Mouse (Mus musculus): ENCODE measurements around the gene Mapk10. TPM values are rescaled to one million over a fixed set of nuclear protein-coding genes. Genes with fewer than 3 reads are reported as not detected.

The Mapk10 gene
- polyA plus RNA-seq, 2 experiments = 0.48 to 0.60 TPM

GRCm38 (mm10) chr5:102899680-102900215 lies 311.4 kb downstream of the Mapk10 start:
- no peak overlapping the region for H3K4me2 ChIP-seq (replicated peaks; ENCODE audit: low read depth, low read length, severe bottlenecking)
- H3K36me3 ChIP-seq (ENCODE audit: control insufficient read depth, insufficient read depth, low read length) = peaks cover 8% of the 10 kb centered on the region; the same call in 1 of the 2 replicates
- H3K4me1 ChIP-seq (ENCODE audit: control insufficient read depth, insufficient read depth, low read length) = no peaks in the 10 kb centered on the region
- H3K9ac ChIP-seq (ENCODE audit: low read depth, low read length, severe bottlenecking) = no peak overlapping the region
- DNase-seq (ENCODE audit: low spot score) = no peak
- no peak for TF ChIP-seq POLR2A (IDR thresholded peaks at IDR 0.05; ENCODE audit: borderline replicate concordance, extremely low read depth, insufficient read depth, insufficient read length)
- H3K9me3 ChIP-seq (ENCODE audit: control insufficient read depth, low read length) = no peaks in the 10 kb centered on the region
- H3K27me3 ChIP-seq (ENCODE audit: control insufficient read depth, insufficient read depth, low read length) = no peaks in the 10 kb centered on the region
- 74% methylated on average over 6 of the region's 6 CpGs for WGBS
- H3K27ac ChIP-seq (replicated peaks; ENCODE audit: low read depth, low read length) = no peak overlapping the region
- H3K4me3 ChIP-seq (replicated peaks; ENCODE audit: low read length) = no peak overlapping the region
- ATAC-seq (ENCODE audit: low FRiP score, low read depth) = no peak

GRCm38 (mm10) chr5:102898301-102898700 lies 312.8 kb downstream of the Mapk10 start:
- H3K4me2 ChIP-seq (replicated peaks; ENCODE audit: low read depth, low read length, severe bottlenecking) = no peak overlapping the region
- peaks cover 8% of the 10 kb centered on the region; the same call in 1 of the 2 replicates for H3K36me3 ChIP-seq (ENCODE audit: control insufficient read depth, insufficient read depth, low read length)
- no peak for TF ChIP-seq POLR2A (IDR thresholded peaks at IDR 0.05; ENCODE audit: borderline replicate concordance, extremely low read depth, insufficient read depth, insufficient read length)
- WGBS = 97% methylated on average over 4 of the region's 4 CpGs
- DNase-seq (ENCODE audit: low spot score) = no peak
- H3K4me3 ChIP-seq (replicated peaks; ENCODE audit: low read length) = no peak overlapping the region
- H3K9ac ChIP-seq (ENCODE audit: low read depth, low read length, severe bottlenecking) = no peak overlapping the region
- H3K9me3 ChIP-seq (ENCODE audit: control insufficient read depth, low read length) = no peaks in the 10 kb centered on the region
- ATAC-seq (ENCODE audit: low FRiP score, low read depth) = no peak
- H3K4me1 ChIP-seq (ENCODE audit: control insufficient read depth, insufficient read depth, low read length) = no peaks in the 10 kb centered on the region
- H3K27ac ChIP-seq (replicated peaks; ENCODE audit: low read depth, low read length) = no peak overlapping the region
- no peaks in the 10 kb centered on the region for H3K27me3 ChIP-seq (ENCODE audit: control insufficient read depth, insufficient read depth, low read length)

- no peak for TF ChIP-seq POLR2A (IDR thresholded peaks at IDR 0.05; ENCODE audit: borderline replicate concordance, extremely low read depth, insufficient read depth, insufficient read length)
- Histone ChIP-seq H3K27ac (replicated peaks; ENCODE audit: low read depth, low read length) (no peak overlapping the region), H3K4me3 (replicated peaks; ENCODE audit: low read length) (no peak overlapping the region), H3K4me1 (ENCODE audit: control insufficient read depth, insufficient read depth, low read length) (no peaks in the 10 kb centered on the region), H3K36me3 (ENCODE audit: control insufficient read depth, insufficient read depth, low read length) (peaks cover 14% of the 10 kb centered on the region), H3K9me3 (ENCODE audit: control insufficient read depth, low read length) (no peaks in the 10 kb centered on the region), H3K4me2 (replicated peaks; ENCODE audit: low read depth, low read length, severe bottlenecking) (no peak overlapping the region), H3K9ac (ENCODE audit: low read depth, low read length, severe bottlenecking) (no peak overlapping the region), H3K27me3 (ENCODE audit: control insufficient read depth, insufficient read depth, low read length) (no peaks in the 10 kb centered on the region)
- 93% methylated on average over 11 of the region's 11 CpGs for WGBS
- DNase-seq (ENCODE audit: low spot score) = no peak
- no peak for ATAC-seq (ENCODE audit: low FRiP score, low read depth)
Measured at GRCm38 (mm10) chr5:102892226-102892625, 318.9 kb downstream of the Mapk10 start.

- DNase-seq (ENCODE audit: low spot score) (no peak), ATAC-seq (ENCODE audit: low FRiP score, low read depth) (no peak)
- Histone ChIP-seq H3K4me3 (replicated peaks; ENCODE audit: low read length) (no peak overlapping the region), H3K9me3 (ENCODE audit: control insufficient read depth, low read length) (no peaks in the 10 kb centered on the region), H3K9ac (ENCODE audit: low read depth, low read length, severe bottlenecking) (no peak overlapping the region), H3K4me1 (ENCODE audit: control insufficient read depth, insufficient read depth, low read length) (no peaks in the 10 kb centered on the region), H3K27ac (replicated peaks; ENCODE audit: low read depth, low read length) (no peak overlapping the region), H3K4me2 (replicated peaks; ENCODE audit: low read depth, low read length, severe bottlenecking) (no peak overlapping the region), H3K27me3 (ENCODE audit: control insufficient read depth, insufficient read depth, low read length) (no peaks in the 10 kb centered on the region), H3K36me3 (ENCODE audit: control insufficient read depth, insufficient read depth, low read length) (peaks cover 12% of the 10 kb centered on the region)
- TF ChIP-seq POLR2A (IDR thresholded peaks at IDR 0.05; ENCODE audit: borderline replicate concordance, extremely low read depth, insufficient read depth, insufficient read length) = no peak
- whole genome bisulfite sequencing = 58% methylated on average over 2 of the region's 2 CpGs
Measured at GRCm38 (mm10) chr5:102889163-102889488, 322.0 kb downstream of the Mapk10 start.

- Histone ChIP-seq H3K36me3 (ENCODE audit: control insufficient read depth, insufficient read depth, low read length) (peaks cover 14% of the 10 kb centered on the region), H3K9ac (ENCODE audit: low read depth, low read length, severe bottlenecking) (no peak overlapping the region), H3K27ac (replicated peaks; ENCODE audit: low read depth, low read length) (no peak overlapping the region), H3K4me1 (ENCODE audit: control insufficient read depth, insufficient read depth, low read length) (no peaks in the 10 kb centered on the region), H3K4me3 (replicated peaks; ENCODE audit: low read length) (no peak overlapping the region), H3K27me3 (ENCODE audit: control insufficient read depth, insufficient read depth, low read length) (no peaks in the 10 kb centered on the region), H3K9me3 (ENCODE audit: control insufficient read depth, low read length) (no peaks in the 10 kb centered on the region), H3K4me2 (replicated peaks; ENCODE audit: low read depth, low read length, severe bottlenecking) (no peak overlapping the region)
- no peak for TF ChIP-seq POLR2A (IDR thresholded peaks at IDR 0.05; ENCODE audit: borderline replicate concordance, extremely low read depth, insufficient read depth, insufficient read length)
- DNase-seq (ENCODE audit: low spot score) (no peak), ATAC-seq (ENCODE audit: low FRiP score, low read depth) (no peak)
- WGBS = 68% methylated on average over 14 of the region's 14 CpGs
Measured at GRCm38 (mm10) chr5:102888482-102889162, 322.5 kb downstream of the Mapk10 start.

All from limb, embryonic 14.5 days (tissue).